Mouse (Mus musculus): ENCODE measurements at regions not wholly inside any gene's neighbourhood (a gene's known extent, or its start where the extent isn't known, plus 50 kb on each side); places are given as distances from the start of the nearest gene placed in this dataset.

GRCm38 (mm10) chr1:138343451-138343850 is 69.9 kb downstream of the Atp6v1g3 start:
- Histone ChIP-seq H3K4me2 (no peak overlapping the region), H3K27ac (no peak overlapping the region), H3K4me3 (replicated peaks) (no peak overlapping the region), H3K9ac (no peak overlapping the region), H3K9me3 (no peaks in the 10 kb centered on the region), H3K36me3 (no peaks in the 10 kb centered on the region), H3K4me1 (no peaks in the 10 kb centered on the region), H3K27me3 (replicated peaks) (no peaks in the 10 kb centered on the region)
- no peak; the same call in 1 of the 2 replicates for ATAC-seq (ENCODE audit: insufficient read depth, low FRiP score, low read depth)
- 59% methylated on average over 4 of the region's 4 CpGs for WGBS

GRCm38 (mm10) chr1:138344920-138345319 is 71.4 kb downstream of the Atp6v1g3 start:
- ATAC-seq (ENCODE audit: insufficient read depth, low FRiP score, low read depth), result no peak
- H3K9me3 ChIP-seq, result no peaks in the 10 kb centered on the region
- no peak overlapping the region for H3K27ac ChIP-seq
- no peak overlapping the region for H3K9ac ChIP-seq
- no peak overlapping the region for H3K4me3 ChIP-seq (replicated peaks)
- no peak overlapping the region for H3K4me2 ChIP-seq
- no peaks in the 10 kb centered on the region for H3K27me3 ChIP-seq (replicated peaks)
- H3K36me3 ChIP-seq, result no peaks in the 10 kb centered on the region
- H3K4me1 ChIP-seq, result no peaks in the 10 kb centered on the region
- whole genome bisulfite sequencing, result 83% methylated on average over 4 of the region's 4 CpGs

GRCm38 (mm10) chr1:138345992-138346391 is 72.5 kb downstream of the Atp6v1g3 start:
- ATAC-seq (ENCODE audit: insufficient read depth, low FRiP score, low read depth), result no peak
- no peak overlapping the region for H3K4me2 ChIP-seq

GRCm38 (mm10) chr1:138346904-138347303 is 73.4 kb downstream of the Atp6v1g3 start:
- WGBS, result 85% methylated on average over 5 of the region's 5 CpGs

More at GRCm38 (mm10) chr1:138345992-138346391, 72.5 kb downstream of the Atp6v1g3 start:
- Histone ChIP-seq H3K36me3 (no peaks in the 10 kb centered on the region), H3K9me3 (no peaks in the 10 kb centered on the region), H3K27me3 (replicated peaks) (no peaks in the 10 kb centered on the region), H3K4me1 (no peaks in the 10 kb centered on the region), H3K9ac (no peak overlapping the region), H3K27ac (no peak overlapping the region), H3K4me3 (replicated peaks) (no peak overlapping the region)
- WGBS, result 69% methylated on average over 10 of the region's 10 CpGs

GRCm38 (mm10) chr1:138348447-138348846 is 74.9 kb downstream of the Atp6v1g3 start:
- no peaks in the 10 kb centered on the region for H3K27me3 ChIP-seq (replicated peaks)
- peak; percentile 88 for ATAC-seq (ENCODE audit: insufficient read depth, low FRiP score, low read depth)
- no peaks in the 10 kb centered on the region for H3K36me3 ChIP-seq
- no peak overlapping the region for H3K9ac ChIP-seq
- no peak overlapping the region for H3K4me3 ChIP-seq (replicated peaks)
- H3K9me3 ChIP-seq, result no peaks in the 10 kb centered on the region
- WGBS, result 46% methylated on average over 6 of the region's 6 CpGs
- peak overlapping the region; percentile 16; the same call in 1 of the 2 replicates for H3K27ac ChIP-seq
- no peaks in the 10 kb centered on the region for H3K4me1 ChIP-seq
- H3K4me2 ChIP-seq, result no peak overlapping the region

More at GRCm38 (mm10) chr1:138346904-138347303, 73.4 kb downstream of the Atp6v1g3 start:
- no peaks in the 10 kb centered on the region for H3K27me3 ChIP-seq (replicated peaks)
- no peaks in the 10 kb centered on the region for H3K9me3 ChIP-seq
- H3K9ac ChIP-seq, result no peak overlapping the region
- H3K36me3 ChIP-seq, result no peaks in the 10 kb centered on the region
- no peak overlapping the region for H3K4me3 ChIP-seq (replicated peaks)
- H3K4me2 ChIP-seq, result no peak overlapping the region
- H3K4me1 ChIP-seq, result no peaks in the 10 kb centered on the region
- H3K27ac ChIP-seq, result no peak overlapping the region
- no peak for ATAC-seq (ENCODE audit: insufficient read depth, low FRiP score, low read depth)

GRCm38 (mm10) chr1:138349099-138349498 is 75.6 kb downstream of the Atp6v1g3 start:
- Histone ChIP-seq H3K9me3 (no peaks in the 10 kb centered on the region), H3K4me3 (replicated peaks) (no peak overlapping the region), H3K27ac (peak overlapping the region; percentile 18; the same call in 1 of the 2 replicates), H3K4me2 (no peak overlapping the region), H3K9ac (no peak overlapping the region), H3K4me1 (no peaks in the 10 kb centered on the region), H3K27me3 (replicated peaks) (no peaks in the 10 kb centered on the region), H3K36me3 (no peaks in the 10 kb centered on the region)
- no peak for ATAC-seq (ENCODE audit: insufficient read depth, low FRiP score, low read depth)
- 80% methylated on average over 2 of the region's 2 CpGs for WGBS

GRCm38 (mm10) chr1:138356407-138356806 is 82.9 kb downstream of the Atp6v1g3 start:
- no peak overlapping the region for H3K4me3 ChIP-seq (replicated peaks)
- H3K4me1 ChIP-seq, result no peaks in the 10 kb centered on the region
- no peaks in the 10 kb centered on the region for H3K36me3 ChIP-seq

GRCm38 (mm10) chr1:138362684-138363472 is 89.3 kb downstream of the Atp6v1g3 start:
- Histone ChIP-seq H3K27ac (no peak overlapping the region), H3K9me3 (no peaks in the 10 kb centered on the region), H3K4me1 (no peaks in the 10 kb centered on the region), H3K9ac (no peak overlapping the region), H3K4me2 (no peak overlapping the region), H3K27me3 (replicated peaks) (no peaks in the 10 kb centered on the region), H3K36me3 (no peaks in the 10 kb centered on the region), H3K4me3 (replicated peaks) (no peak overlapping the region)
- ATAC-seq (ENCODE audit: insufficient read depth, low FRiP score, low read depth), result no peak
- WGBS, result 80% methylated on average over 11 of the region's 11 CpGs

More at GRCm38 (mm10) chr1:138356407-138356806, 82.9 kb downstream of the Atp6v1g3 start:
- H3K27ac ChIP-seq, result no peak overlapping the region
- ATAC-seq (ENCODE audit: insufficient read depth, low FRiP score, low read depth), result no peak
- H3K9me3 ChIP-seq, result no peaks in the 10 kb centered on the region
- 61% methylated on average over 1 of the region's 1 CpGs for WGBS
- H3K4me2 ChIP-seq, result no peak overlapping the region
- no peak overlapping the region for H3K9ac ChIP-seq
- no peaks in the 10 kb centered on the region for H3K27me3 ChIP-seq (replicated peaks)

GRCm38 (mm10) chr1:138369953-138370482 is 96.5 kb downstream of the Atp6v1g3 start:
- Histone ChIP-seq H3K9me3 (no peaks in the 10 kb centered on the region), H3K36me3 (no peaks in the 10 kb centered on the region), H3K4me1 (no peaks in the 10 kb centered on the region), H3K9ac (no peak overlapping the region), H3K4me3 (replicated peaks) (no peak overlapping the region), H3K27me3 (replicated peaks) (no peaks in the 10 kb centered on the region), H3K27ac (no peak overlapping the region), H3K4me2 (no peak overlapping the region)
- peak; percentile 63 for ATAC-seq (ENCODE audit: insufficient read depth, low FRiP score, low read depth)

GRCm38 (mm10) chr1:138371474-138371873 is 97.9 kb downstream of the Atp6v1g3 start:
- Histone ChIP-seq H3K36me3 (no peaks in the 10 kb centered on the region), H3K9me3 (no peaks in the 10 kb centered on the region), H3K9ac (no peak overlapping the region), H3K4me1 (no peaks in the 10 kb centered on the region), H3K4me3 (replicated peaks) (no peak overlapping the region), H3K27me3 (replicated peaks) (no peaks in the 10 kb centered on the region), H3K4me2 (no peak overlapping the region), H3K27ac (no peak overlapping the region)
- no peak for ATAC-seq (ENCODE audit: insufficient read depth, low FRiP score, low read depth)
- 83% methylated on average over 1 of the region's 1 CpGs for WGBS

- no peaks in the 10 kb centered on the region for H3K27me3 ChIP-seq (replicated peaks)
- 53% methylated on average over 3 of the region's 3 CpGs for WGBS
- ATAC-seq (ENCODE audit: insufficient read depth, low FRiP score, low read depth), result no peak
- no peak overlapping the region for H3K27ac ChIP-seq
- H3K9me3 ChIP-seq, result no peaks in the 10 kb centered on the region
- no peak overlapping the region for H3K4me2 ChIP-seq
- no peak overlapping the region for H3K4me3 ChIP-seq (replicated peaks)
- H3K36me3 ChIP-seq, result no peaks in the 10 kb centered on the region
- H3K9ac ChIP-seq, result no peak overlapping the region
- H3K4me1 ChIP-seq, result no peaks in the 10 kb centered on the region
These were observed 110.6 kb downstream of the Atp6v1g3 start for GRCm38 (mm10) chr1:138384146-138384545.

- H3K4me2 ChIP-seq, result peak overlapping the region; percentile 40
- no peaks in the 10 kb centered on the region for H3K4me1 ChIP-seq
- no peaks in the 10 kb centered on the region for H3K36me3 ChIP-seq
- no peak overlapping the region for H3K4me3 ChIP-seq (replicated peaks)
- ATAC-seq (ENCODE audit: insufficient read depth, low FRiP score, low read depth), result no peak
- H3K27ac ChIP-seq, result no peak overlapping the region
- no peak overlapping the region for H3K9ac ChIP-seq
- whole genome bisulfite sequencing, result 31% methylated on average over 19 of the region's 19 CpGs
- no peaks in the 10 kb centered on the region for H3K9me3 ChIP-seq
- no peaks in the 10 kb centered on the region for H3K27me3 ChIP-seq (replicated peaks)
These were observed 111.8 kb downstream of the Atp6v1g3 start for GRCm38 (mm10) chr1:138385156-138385841.

All from stomach, embryonic 15.5 days (tissue).